Mouse (Mus musculus): Measurements from ENCODE around the gene Dnajc3. TPM values are rescaled to one million over a fixed set of nuclear protein-coding genes. Genes with fewer than 3 reads are reported as not detected.
A peak's percentile ranks its signal among the peaks of the same experiment; 100 is the strongest.

The Dnajc3 gene
- polyA plus RNA-seq, 1 experiment from 2014 or later = 19.0 TPM

- H3K36me3 ChIP-seq = no peaks in the 10 kb centered on the region
- H3K27ac ChIP-seq (replicated peaks) = no peak overlapping the region
- H3K4me3 ChIP-seq = no peak overlapping the region
- WGBS = 92% methylated on average over 9 of the region's 9 CpGs
- H3K9me3 ChIP-seq = no peaks in the 10 kb centered on the region
- no peak for ATAC-seq (replicated peaks)
- no peaks in the 10 kb centered on the region for H3K27me3 ChIP-seq
- H3K4me1 ChIP-seq = peaks cover 18% of the 10 kb centered on the region
- no peak overlapping the region for H3K4me2 ChIP-seq (replicated peaks)
- H3K9ac ChIP-seq (replicated peaks) = no peak overlapping the region
Observed at GRCm38 (mm10) chr14:118934686-118935085, 3.1 kb upstream of the Dnajc3 start.

GRCm38 (mm10) chr14:118936236-118936635 lies 1.5 kb upstream of the Dnajc3 start:
- WGBS = 65% methylated on average over 3 of the region's 3 CpGs
- H3K4me3 ChIP-seq = no peak overlapping the region
- no peak overlapping the region for H3K27ac ChIP-seq (replicated peaks)
- no peak overlapping the region for H3K9ac ChIP-seq (replicated peaks)
- H3K4me2 ChIP-seq (replicated peaks) = no peak overlapping the region
- no peaks in the 10 kb centered on the region for H3K27me3 ChIP-seq
- no peaks in the 10 kb centered on the region for H3K36me3 ChIP-seq
- no peaks in the 10 kb centered on the region for H3K9me3 ChIP-seq
- peaks cover 21% of the 10 kb centered on the region for H3K4me1 ChIP-seq
- no peak for ATAC-seq (replicated peaks)

- H3K27ac ChIP-seq (replicated peaks) = peak overlapping the region; percentile 82; the same call in 1 of the 2 replicates
- H3K4me3 ChIP-seq = peak overlapping the region; percentile 62
- WGBS = 36% methylated on average over 4 of the region's 4 CpGs
- no peak; the same call in 1 of the 2 replicates for ATAC-seq (replicated peaks)
- peak overlapping the region; percentile 71 for H3K4me2 ChIP-seq (replicated peaks)
- H3K9me3 ChIP-seq = no peaks in the 10 kb centered on the region
- no peaks in the 10 kb centered on the region for H3K27me3 ChIP-seq
- H3K9ac ChIP-seq (replicated peaks) = peak overlapping the region; percentile 66
- no peaks in the 10 kb centered on the region for H3K36me3 ChIP-seq
- H3K4me1 ChIP-seq = peaks cover 21% of the 10 kb centered on the region
Observed at GRCm38 (mm10) chr14:118936952-118937351, 824 bp upstream of the Dnajc3 start.

DNA sequence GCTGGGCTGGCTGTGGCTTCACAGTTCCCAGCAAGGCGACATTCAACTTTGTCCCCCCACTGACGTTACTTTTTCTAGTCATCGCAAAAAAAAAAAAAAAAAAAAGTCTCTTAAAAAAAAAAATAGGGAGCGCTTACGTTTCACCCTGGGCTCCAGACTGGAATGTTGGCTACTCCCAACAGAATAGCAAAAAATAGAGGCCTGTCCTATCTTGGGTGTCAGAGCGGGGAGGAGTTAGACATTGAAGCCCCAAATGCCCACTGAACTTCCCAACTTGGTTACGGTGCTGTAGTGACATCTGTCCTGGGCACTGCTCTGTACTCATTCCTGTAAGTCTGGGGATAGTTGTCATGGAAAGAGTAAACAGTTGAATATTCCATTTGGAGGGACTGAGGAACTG lies 775 bp downstream of the Dnajc3 start:
- Histone ChIP-seq H3K4me2 (replicated peaks) (peak overlapping the region; percentile 63), H3K9ac (replicated peaks) (peak overlapping the region; percentile 72), H3K9me3 (no peaks in the 10 kb centered on the region), H3K4me1 (peaks cover 21% of the 10 kb centered on the region), H3K27ac (replicated peaks) (peak overlapping the region; percentile 64; the same call in 1 of the 2 replicates), H3K27me3 (no peaks in the 10 kb centered on the region), H3K36me3 (no peaks in the 10 kb centered on the region), H3K4me3 (peak overlapping the region; percentile 62)
- no peak for ATAC-seq (replicated peaks)
- WGBS = 2% methylated on average over 7 of the region's 7 CpGs

DNA sequence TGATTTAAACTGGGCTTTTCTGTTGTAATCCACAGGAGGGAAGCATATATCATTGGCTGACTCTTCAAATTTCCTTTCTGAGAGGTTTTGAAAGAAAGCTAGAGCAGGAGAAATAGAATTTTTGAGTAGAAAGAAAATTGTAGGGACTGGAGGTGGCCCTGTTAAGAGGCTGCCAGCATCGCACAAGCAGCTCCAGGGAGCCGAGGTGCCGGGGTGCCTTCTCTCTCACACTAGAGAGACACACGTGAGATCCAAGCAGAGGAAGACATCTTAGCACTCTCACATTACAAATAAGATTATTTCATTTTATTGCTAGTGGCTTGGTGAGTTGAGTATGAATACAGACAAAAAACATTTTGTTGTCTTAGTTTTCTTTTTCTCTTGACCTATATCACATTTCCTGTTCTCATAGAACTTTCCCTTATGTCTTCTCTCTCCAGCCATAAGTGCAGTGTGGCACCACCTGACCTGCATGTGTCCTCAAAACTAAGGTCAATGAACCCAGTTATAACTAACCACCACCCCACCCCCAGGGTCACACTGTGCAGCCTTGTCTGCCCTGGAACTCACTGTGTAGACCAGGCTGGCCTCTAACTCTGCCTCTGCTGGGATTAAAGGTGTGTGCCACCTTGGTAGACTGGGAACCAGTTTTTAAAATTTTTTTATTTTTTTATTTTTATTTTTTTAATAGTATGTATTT lies 3.2 kb downstream of the Dnajc3 start:
- H3K27ac ChIP-seq (replicated peaks) = no peak overlapping the region
- H3K9ac ChIP-seq (replicated peaks) = no peak overlapping the region
- no peak for ATAC-seq (replicated peaks)
- no peaks in the 10 kb centered on the region for H3K9me3 ChIP-seq
- 77% methylated on average over 4 of the region's 4 CpGs for WGBS
- no peaks in the 10 kb centered on the region for H3K27me3 ChIP-seq
- H3K36me3 ChIP-seq = no peaks in the 10 kb centered on the region
- H3K4me1 ChIP-seq = peaks cover 21% of the 10 kb centered on the region
- H3K4me3 ChIP-seq = no peak overlapping the region
- H3K4me2 ChIP-seq (replicated peaks) = no peak overlapping the region

- Histone ChIP-seq H3K27ac (replicated peaks) (no peak overlapping the region), H3K27me3 (no peaks in the 10 kb centered on the region), H3K4me3 (no peak overlapping the region), H3K9me3 (no peaks in the 10 kb centered on the region), H3K4me1 (peaks cover 18% of the 10 kb centered on the region), H3K36me3 (no peaks in the 10 kb centered on the region), H3K9ac (replicated peaks) (no peak overlapping the region), H3K4me2 (replicated peaks) (no peak overlapping the region)
- whole genome bisulfite sequencing = 43% methylated on average over 12 of the region's 12 CpGs
- ATAC-seq (replicated peaks) = no peak
Observed at GRCm38 (mm10) chr14:118942076-118942475, 4.3 kb downstream of the Dnajc3 start.

DNA sequence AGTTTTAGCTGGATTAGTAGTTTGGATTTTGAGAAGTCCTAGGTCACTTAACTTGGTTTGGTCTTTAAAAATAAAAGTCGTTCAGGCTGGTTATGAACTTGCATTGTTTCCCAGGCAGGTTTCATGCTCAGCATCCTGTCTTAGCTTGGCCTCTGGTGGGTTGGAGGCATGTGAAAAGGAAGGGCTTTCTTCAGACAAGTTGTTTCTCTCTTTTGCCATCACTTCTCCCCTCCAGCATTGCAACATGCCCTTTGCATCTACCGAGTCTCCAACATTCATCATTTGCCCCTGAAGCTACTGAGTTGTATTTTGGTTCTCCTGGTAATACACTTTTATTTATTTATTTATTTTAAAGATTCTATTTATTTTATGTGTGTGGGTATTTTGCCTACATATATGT lies 6.9 kb downstream of the Dnajc3 start:
- H3K36me3 ChIP-seq = no peaks in the 10 kb centered on the region
- H3K4me2 ChIP-seq (replicated peaks) = no peak overlapping the region
- ATAC-seq (replicated peaks) = no peak
- no peak overlapping the region for H3K9ac ChIP-seq (replicated peaks)
- H3K27me3 ChIP-seq = no peaks in the 10 kb centered on the region
- H3K4me3 ChIP-seq = no peak overlapping the region
- 88% methylated on average over 2 of the region's 2 CpGs for WGBS
- no peak overlapping the region for H3K27ac ChIP-seq (replicated peaks)
- H3K4me1 ChIP-seq = 0 out of 2 replicates have a peak, but pooled peaks cover 3% of the 10 kb centered on the region
- H3K9me3 ChIP-seq = no peaks in the 10 kb centered on the region

- 91% methylated on average over 1 of the region's 1 CpGs for WGBS
- no peak overlapping the region for H3K27ac ChIP-seq (replicated peaks)
- no peaks in the 10 kb centered on the region for H3K4me1 ChIP-seq
- H3K9ac ChIP-seq (replicated peaks) = no peak overlapping the region
- no peaks in the 10 kb centered on the region for H3K27me3 ChIP-seq
- ATAC-seq (replicated peaks) = no peak
- H3K9me3 ChIP-seq = no peaks in the 10 kb centered on the region
- H3K4me2 ChIP-seq (replicated peaks) = no peak overlapping the region
- H3K4me3 ChIP-seq = no peak overlapping the region
- H3K36me3 ChIP-seq = peaks cover 5% of the 10 kb centered on the region; the same call in 1 of the 2 replicates
Observed at GRCm38 (mm10) chr14:118948841-118949240, 11.1 kb downstream of the Dnajc3 start.

DNA sequence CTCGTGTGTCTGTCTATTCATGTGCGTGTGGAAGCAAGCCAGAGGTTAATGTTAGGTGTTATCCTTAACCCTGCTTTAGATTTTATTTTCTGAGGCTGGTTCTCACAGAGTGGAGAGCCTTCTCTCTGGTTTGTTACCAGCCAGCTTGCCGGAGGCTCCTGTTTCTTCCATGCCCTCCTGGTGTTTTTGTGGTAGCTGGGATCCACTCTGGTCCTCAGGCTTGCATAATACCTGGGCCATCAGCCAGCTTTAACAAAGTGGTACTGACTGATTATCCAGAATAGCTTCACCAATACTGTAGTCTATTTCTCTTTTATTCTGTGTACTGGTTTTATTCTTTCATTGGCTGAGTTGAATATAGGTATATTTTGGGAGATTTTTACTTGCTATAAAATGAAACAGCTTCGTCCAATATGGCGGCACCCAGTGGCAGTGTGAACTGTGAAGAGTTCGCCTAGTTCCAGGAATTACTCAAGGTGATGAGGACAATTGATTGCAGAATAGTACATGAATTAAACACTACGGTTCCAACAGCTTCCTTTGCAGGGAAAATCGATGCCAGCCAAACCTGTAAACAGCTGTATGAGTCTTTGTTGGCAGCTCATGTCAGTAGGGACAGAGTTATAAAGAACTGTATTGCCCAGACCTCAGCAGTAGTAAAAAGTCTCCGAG lies 14.3 kb downstream of the Dnajc3 start:
- Histone ChIP-seq H3K4me2 (replicated peaks) (no peak overlapping the region), H3K9me3 (no peaks in the 10 kb centered on the region), H3K4me1 (no peaks in the 10 kb centered on the region), H3K27ac (replicated peaks) (no peak overlapping the region), H3K9ac (replicated peaks) (no peak overlapping the region), H3K4me3 (no peak overlapping the region), H3K36me3 (peaks cover 13% of the 10 kb centered on the region), H3K27me3 (no peaks in the 10 kb centered on the region)
- no peak for ATAC-seq (replicated peaks)
- 92% methylated on average over 9 of the region's 9 CpGs for WGBS

DNA sequence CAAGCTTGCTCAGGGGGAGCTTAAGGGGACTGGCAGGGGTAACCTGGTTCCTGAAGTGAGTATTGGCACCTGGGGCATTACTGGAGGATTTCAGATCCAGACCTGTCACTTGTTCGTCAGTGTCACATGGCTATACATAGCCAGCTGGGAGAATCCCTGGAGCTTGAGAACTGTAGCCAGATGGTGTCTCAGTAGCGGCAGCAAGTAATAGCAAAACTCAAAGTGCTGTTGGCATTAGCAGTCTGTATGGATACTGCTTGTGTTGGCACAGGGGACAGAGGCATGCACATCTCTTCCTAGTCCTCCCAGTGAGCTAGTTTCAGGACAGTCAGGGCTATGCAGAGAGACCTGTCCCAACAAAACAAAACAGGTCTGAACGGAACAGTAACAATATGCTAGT lies 20.2 kb downstream of the Dnajc3 start:
- peak; percentile 51; the same call in 1 of the 2 replicates for ATAC-seq (replicated peaks)
- H3K27ac ChIP-seq (replicated peaks) = no peak overlapping the region
- H3K27me3 ChIP-seq = no peaks in the 10 kb centered on the region
- 72% methylated on average over 3 of the region's 3 CpGs for whole genome bisulfite sequencing
- H3K9ac ChIP-seq (replicated peaks) = no peak overlapping the region
- no peak overlapping the region for H3K4me2 ChIP-seq (replicated peaks)
- peaks cover 34% of the 10 kb centered on the region for H3K36me3 ChIP-seq
- no peaks in the 10 kb centered on the region for H3K9me3 ChIP-seq
- no peak overlapping the region for H3K4me3 ChIP-seq
- 0 out of 2 replicates have a peak, but pooled peaks cover 6% of the 10 kb centered on the region for H3K4me1 ChIP-seq

GRCm38 (mm10) chr14:118965356-118966000 lies 27.7 kb downstream of the Dnajc3 start:
- Histone ChIP-seq H3K4me3 (no peak overlapping the region), H3K27ac (replicated peaks) (no peak overlapping the region), H3K9ac (replicated peaks) (no peak overlapping the region), H3K4me2 (replicated peaks) (no peak overlapping the region), H3K27me3 (no peaks in the 10 kb centered on the region), H3K9me3 (no peaks in the 10 kb centered on the region), H3K36me3 (peaks cover 25% of the 10 kb centered on the region), H3K4me1 (no peaks in the 10 kb centered on the region)
- 94% methylated on average over 4 of the region's 4 CpGs for WGBS
- ATAC-seq (replicated peaks) = no peak

- Histone ChIP-seq H3K9me3 (no peaks in the 10 kb centered on the region), H3K27me3 (no peaks in the 10 kb centered on the region), H3K9ac (replicated peaks) (no peak overlapping the region), H3K4me1 (no peaks in the 10 kb centered on the region), H3K36me3 (peaks cover 25% of the 10 kb centered on the region), H3K27ac (replicated peaks) (no peak overlapping the region), H3K4me3 (no peak overlapping the region), H3K4me2 (replicated peaks) (no peak overlapping the region)
- no peak for ATAC-seq (replicated peaks)
- 91% methylated on average over 7 of the region's 7 CpGs for WGBS
Observed at GRCm38 (mm10) chr14:118967646-118968045, 29.9 kb downstream of the Dnajc3 start.

All from forebrain, embryonic 15.5 days (tissue).